Mouse (Mus musculus) midbrain, embryonic 14.5 days (tissue): ENCODE data around the gene Enah. TPM values are rescaled to one million over a fixed set of nuclear protein-coding genes. Genes with fewer than 3 reads are reported as not detected.

Source experiments
- ATAC-seq: fragments of 200-750 bp; cut with Nextera tagmentation; 2 replicates; pipeline ENCODE4 v1.8.0; 2017; ENCODE audit warnings: moderate number of reproducible peaks, moderate library complexity; ENCODE audit not compliant: low FRiP score, low TSS enrichment
- DNase-seq: peaks from one replicate; pipeline ENCODE4 v3.0.0-alpha.2; 2015
- H3K27ac ChIP-seq: fragments of 300-500 bp; sonication (generic); replicated peaks from 2 replicates; pipeline ENCODE4 v1.5.1; 2014; ENCODE audit warnings: mild to moderate bottlenecking, low read depth, low read length, moderate library complexity
- H3K27me3 ChIP-seq: fragments of 300-500 bp; sonication (generic); 2 replicates; pipeline ENCODE4 v1.6.1; 2014; ENCODE audit warnings: low read length, control low read depth, mixed read lengths; ENCODE audit not compliant: control insufficient read depth, insufficient read depth
- H3K36me3 ChIP-seq: fragments of 300-500 bp; sonication (generic); 2 replicates; pipeline ENCODE4 v1.6.1; 2014; ENCODE audit warnings: low read length, control low read depth; ENCODE audit not compliant: control insufficient read depth, insufficient read depth
- H3K4me1 ChIP-seq: fragments of 300-500 bp; sonication (generic); 2 replicates; pipeline ENCODE4 v1.6.1; 2014; ENCODE audit warnings: mild to moderate bottlenecking, antibody characterized with exemption, low read length, control low read depth; ENCODE audit not compliant: control insufficient read depth, insufficient read depth
- H3K4me2 ChIP-seq: fragments of 300-500 bp; sonication (generic); 2 replicates; pipeline ENCODE4 v1.6.1; 2014; ENCODE audit warnings: mild to moderate bottlenecking, low read length, moderate library complexity
- H3K4me3 ChIP-seq: fragments of 300-500 bp; sonication (generic); replicated peaks from 2 replicates; pipeline ENCODE4 v1.5.1; 2014; ENCODE audit warnings: low read depth, low read length
- H3K9ac ChIP-seq: fragments of 300-500 bp; sonication (generic); replicated peaks from 2 replicates; pipeline ENCODE4 v1.6.1; 2014; ENCODE audit warnings: mild to moderate bottlenecking, low read length, moderate library complexity
- H3K9me3 ChIP-seq: fragments of 300-500 bp; sonication (generic); 2 replicates; pipeline ENCODE4 v1.6.1; 2016; ENCODE audit warnings: low read length, control low read depth, mixed read lengths; ENCODE audit not compliant: control insufficient read depth
- WGBS: fragments of 180-500 bp; shearing (Covaris S2); extraction: QIAGEN DNeasy Blood & Tissue Kit; methylation state at CpG from one replicate; pipeline ENCODE4 v1.1.7; 2014; 5-methylcytosine and 5-hydroxymethylcytosine counted together
- polyA plus RNA-seq: library from polyadenylated mRNA; unstranded; fragments of >200 nt; fragmentation: Nextera tagmentation; extraction: Ambion mirVana; gene quantifications from 2 replicates; pipeline ENCODE4 v1.2.1, GENCODE M21; 2014

Gene Enah
- polyA plus RNA-seq, 1 experiment from 2014 or later = 42.9 TPM

DNA sequence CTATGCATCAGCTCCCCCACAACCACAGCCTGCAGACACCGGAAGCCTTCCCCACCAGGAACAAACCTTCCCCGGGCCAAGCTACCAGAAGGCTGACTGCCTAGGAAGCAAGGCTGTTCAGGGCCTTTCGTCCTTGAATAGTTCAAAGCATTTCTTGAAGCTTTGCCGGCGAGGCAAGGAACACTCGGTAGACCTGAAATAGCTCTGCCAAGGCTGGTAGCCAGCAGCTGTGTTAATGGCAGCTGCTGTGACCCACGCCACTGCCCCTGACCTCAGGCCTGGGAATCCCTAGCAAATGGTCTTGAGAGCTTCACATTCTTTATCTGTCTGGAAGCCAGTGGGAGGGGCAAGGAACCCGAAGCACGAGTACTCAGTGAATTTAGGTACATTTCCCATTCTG lies 35.3 kb upstream of the Enah start:
- no peak for ATAC-seq
- H3K4me1 ChIP-seq = no peaks in the 10 kb centered on the region

DNA sequence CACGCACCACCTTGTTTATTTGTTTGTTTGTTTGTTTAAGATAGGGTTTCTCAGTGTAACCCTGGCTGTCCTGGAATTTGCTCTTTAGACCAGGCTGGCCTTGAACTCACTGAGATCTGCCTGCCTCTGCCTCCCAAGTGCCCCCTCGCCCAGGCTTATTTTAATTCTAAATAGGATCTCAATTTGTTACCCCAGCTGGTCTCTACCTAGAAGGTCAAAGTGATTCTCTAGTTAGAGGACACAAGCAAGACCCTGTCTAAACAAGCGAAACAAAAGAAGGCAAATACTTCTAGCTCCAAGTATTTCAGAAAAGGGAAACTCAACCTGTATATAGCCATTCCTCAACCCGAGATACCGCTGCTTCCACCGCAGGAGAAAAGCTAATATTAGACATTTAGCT lies 34.9 kb upstream of the Enah start:
- H3K9me3 ChIP-seq = no peaks in the 10 kb centered on the region
- DNase-seq (no peak), ATAC-seq (no peak)
- WGBS = 97% methylated on average over 6 of the region's 6 CpGs
- H3K36me3 ChIP-seq = no peaks in the 10 kb centered on the region
- H3K9ac ChIP-seq = no peak overlapping the region
- no peaks in the 10 kb centered on the region for H3K4me1 ChIP-seq
- no peaks in the 10 kb centered on the region for H3K27me3 ChIP-seq
- H3K4me3 ChIP-seq = no peak overlapping the region
- no peak overlapping the region for H3K4me2 ChIP-seq
- H3K27ac ChIP-seq = no peak overlapping the region

More for the DNA sequence above, 35.3 kb upstream of the Enah start:
- no peak overlapping the region for H3K4me2 ChIP-seq
- H3K27ac ChIP-seq = no peak overlapping the region
- no peaks in the 10 kb centered on the region for H3K9me3 ChIP-seq
- H3K27me3 ChIP-seq = no peaks in the 10 kb centered on the region
- no peak overlapping the region for H3K4me3 ChIP-seq
- no peaks in the 10 kb centered on the region for H3K36me3 ChIP-seq
- no peak overlapping the region for H3K9ac ChIP-seq
- WGBS = 57% methylated on average over 9 of the region's 9 CpGs
- no peak for DNase-seq

DNA sequence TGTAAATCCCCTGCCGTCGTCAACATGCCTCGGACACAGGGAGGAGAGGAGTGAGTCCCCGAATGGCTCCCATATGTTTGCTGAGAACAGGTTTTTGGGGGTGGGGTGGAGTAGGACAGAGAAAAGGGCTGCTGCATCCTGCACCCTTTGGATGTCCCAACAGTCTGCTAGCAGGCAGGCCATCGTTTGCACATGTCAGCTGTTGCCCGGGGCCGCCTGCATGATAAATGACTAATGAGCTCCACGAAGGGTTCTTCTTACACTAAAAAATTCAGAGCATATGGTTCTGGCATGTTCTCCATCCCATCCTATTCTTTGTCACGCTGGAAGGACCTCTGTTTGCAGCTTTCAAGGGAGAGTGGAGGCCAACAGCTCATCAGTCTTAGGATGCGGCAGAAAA lies 33.2 kb upstream of the Enah start:
- Histone ChIP-seq H3K4me1 (no peaks in the 10 kb centered on the region), H3K27ac (no peak overlapping the region), H3K9ac (no peak overlapping the region), H3K4me3 (no peak overlapping the region), H3K36me3 (no peaks in the 10 kb centered on the region), H3K4me2 (no peak overlapping the region), H3K9me3 (no peaks in the 10 kb centered on the region), H3K27me3 (no peaks in the 10 kb centered on the region)
- 50% methylated on average over 10 of the region's 10 CpGs for WGBS
- ATAC-seq (no peak), DNase-seq (peak; percentile 46)

- 80% methylated on average over 7 of the region's 7 CpGs for WGBS
- no peaks in the 10 kb centered on the region for H3K27me3 ChIP-seq
- no peak overlapping the region for H3K4me3 ChIP-seq
- H3K9me3 ChIP-seq = no peaks in the 10 kb centered on the region
- no peak overlapping the region for H3K4me2 ChIP-seq
- H3K4me1 ChIP-seq = no peaks in the 10 kb centered on the region
- DNase-seq (no peak), ATAC-seq (no peak)
- H3K36me3 ChIP-seq = no peaks in the 10 kb centered on the region
- no peak overlapping the region for H3K27ac ChIP-seq
- H3K9ac ChIP-seq = no peak overlapping the region
Observed at GRCm38 (mm10) chr1:182052385-182052784, 32.6 kb upstream of the Enah start.

GRCm38 (mm10) chr1:182049813-182050212 lies 30.0 kb upstream of the Enah start:
- Histone ChIP-seq H3K27me3 (no peaks in the 10 kb centered on the region), H3K4me1 (0 out of 2 replicates have a peak, but pooled peaks cover 6% of the 10 kb centered on the region), H3K4me2 (no peak overlapping the region), H3K27ac (no peak overlapping the region), H3K4me3 (no peak overlapping the region), H3K9ac (no peak overlapping the region), H3K36me3 (no peaks in the 10 kb centered on the region), H3K9me3 (no peaks in the 10 kb centered on the region)
- no peak for DNase-seq
- ATAC-seq = no peak
- WGBS = 82% methylated on average over 7 of the region's 7 CpGs

DNA sequence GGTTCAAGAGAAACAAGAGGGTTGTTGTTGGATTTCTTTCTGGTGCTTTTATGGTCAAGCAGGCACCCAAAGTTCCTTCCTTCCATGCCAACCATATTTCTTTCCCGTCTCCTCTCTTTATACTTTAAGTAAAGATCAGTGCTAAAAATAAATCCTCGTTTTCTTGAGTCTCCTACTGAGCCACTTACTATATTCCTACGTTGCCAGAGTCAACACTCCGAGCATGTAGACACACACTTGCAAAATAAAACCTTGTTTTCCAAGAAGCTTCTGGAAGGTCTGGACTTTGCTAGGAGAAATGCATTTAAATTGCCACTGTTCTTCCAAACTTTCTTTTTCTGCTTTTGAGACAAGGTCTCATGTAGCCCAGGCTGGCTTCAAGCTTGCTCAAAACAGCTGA lies 28.3 kb upstream of the Enah start:
- no peaks in the 10 kb centered on the region for H3K36me3 ChIP-seq
- H3K27ac ChIP-seq = no peak overlapping the region
- no peak overlapping the region for H3K9ac ChIP-seq
- no peak overlapping the region for H3K4me2 ChIP-seq
- WGBS = 89% methylated on average over 4 of the region's 4 CpGs
- no peak overlapping the region for H3K4me3 ChIP-seq
- H3K4me1 ChIP-seq = 0 out of 2 replicates have a peak, but pooled peaks cover 6% of the 10 kb centered on the region
- ATAC-seq (no peak), DNase-seq (no peak)
- H3K27me3 ChIP-seq = no peaks in the 10 kb centered on the region
- H3K9me3 ChIP-seq = no peaks in the 10 kb centered on the region

GRCm38 (mm10) chr1:182047016-182047690 lies 27.4 kb upstream of the Enah start:
- no peak overlapping the region for H3K4me3 ChIP-seq
- no peak overlapping the region for H3K4me2 ChIP-seq
- no peak for ATAC-seq
- WGBS = 89% methylated on average over 3 of the region's 3 CpGs
- H3K27me3 ChIP-seq = no peaks in the 10 kb centered on the region
- H3K4me1 ChIP-seq = 0 out of 2 replicates have a peak, but pooled peaks cover 6% of the 10 kb centered on the region
- no peaks in the 10 kb centered on the region for H3K36me3 ChIP-seq
- H3K9me3 ChIP-seq = no peaks in the 10 kb centered on the region
- no peak overlapping the region for H3K9ac ChIP-seq
- no peak overlapping the region for H3K27ac ChIP-seq
- no peak for DNase-seq

GRCm38 (mm10) chr1:182045208-182045607 lies 25.4 kb upstream of the Enah start:
- no peak overlapping the region for H3K4me2 ChIP-seq
- ATAC-seq = no peak
- no peak overlapping the region for H3K27ac ChIP-seq
- no peaks in the 10 kb centered on the region for H3K36me3 ChIP-seq
- no peak overlapping the region for H3K4me3 ChIP-seq
- H3K4me1 ChIP-seq = 0 out of 2 replicates have a peak, but pooled peaks cover 6% of the 10 kb centered on the region
- H3K9me3 ChIP-seq = no peaks in the 10 kb centered on the region
- 38% methylated on average over 4 of the region's 4 CpGs for WGBS
- H3K9ac ChIP-seq = no peak overlapping the region
- peak; percentile 48 for DNase-seq
- no peaks in the 10 kb centered on the region for H3K27me3 ChIP-seq

DNA sequence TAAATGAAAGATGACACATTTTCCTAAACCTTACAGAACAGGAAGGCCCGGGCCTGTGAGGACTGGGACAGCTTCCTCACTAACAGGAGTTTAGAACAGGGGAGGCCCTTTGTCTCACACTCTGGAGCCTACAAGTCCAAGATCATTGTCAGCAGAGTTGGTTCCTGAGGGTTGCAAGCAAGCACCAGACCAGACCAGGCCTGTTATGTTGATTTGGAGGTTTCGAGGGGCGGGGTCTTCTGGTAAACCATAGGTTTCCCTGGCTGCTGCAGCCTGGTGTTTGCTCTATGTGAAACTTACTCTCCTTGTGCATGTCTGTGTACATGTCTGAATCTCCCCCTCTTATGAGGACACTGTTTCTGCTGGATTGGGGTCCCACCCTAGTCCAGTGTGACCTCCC lies 20.7 kb upstream of the Enah start:
- no peak for DNase-seq
- no peak overlapping the region for H3K9ac ChIP-seq
- no peaks in the 10 kb centered on the region for H3K9me3 ChIP-seq
- no peak overlapping the region for H3K27ac ChIP-seq
- H3K4me1 ChIP-seq = 0 out of 2 replicates have a peak, but pooled peaks cover 4% of the 10 kb centered on the region
- H3K27me3 ChIP-seq = no peaks in the 10 kb centered on the region
- H3K36me3 ChIP-seq = no peaks in the 10 kb centered on the region
- no peak overlapping the region for H3K4me2 ChIP-seq
- ATAC-seq = no peak
- H3K4me3 ChIP-seq = no peak overlapping the region
- WGBS = 92% methylated on average over 3 of the region's 3 CpGs
